Mouse (Mus musculus) C2C12 (cell line): ENCODE data around the gene Pdzd2.

Source experiments
- CTCF ChIP-seq: IDR thresholded peaks from one replicate; pipeline ENCODE4 v1.5.1; 2011; ENCODE audit not compliant: control insufficient read depth, insufficient read depth, insufficient read length
- FOSL1 ChIP-seq: IDR thresholded peaks from one replicate; pipeline ENCODE4 v1.8.0; 2011; ENCODE audit warnings: mild to moderate bottlenecking, low read length; ENCODE audit not compliant: poor library complexity, insufficient read depth, severe bottlenecking
- USF1 ChIP-seq: IDR thresholded peaks from one replicate; pipeline ENCODE4 v1.6.1; 2011; ENCODE audit warnings: low read depth, mild to moderate bottlenecking, control low read depth, moderate library complexity

- TF ChIP-seq USF1: no peak
- TF ChIP-seq CTCF: no peak
- TF ChIP-seq FOSL1: no peak
These were observed 90.6 kb downstream of the Pdzd2 start for GRCm38 (mm10) chr15:12649131-12649530.
